Mouse (Mus musculus): ENCODE measurements around the gene Cdh23. TPM values are rescaled to one million over a fixed set of nuclear protein-coding genes. Genes with fewer than 3 reads are reported as not detected.
A peak's percentile ranks its signal among the peaks of the same experiment; 100 is the strongest.

Cdh23 gene
- polyA plus RNA-seq, 1 experiment from 2014 or later: 0.44 TPM

- H3K9ac ChIP-seq: no peak overlapping the region
- no peak overlapping the region for H3K4me3 ChIP-seq (replicated peaks)
- no peaks in the 10 kb centered on the region for H3K9me3 ChIP-seq
- H3K27ac ChIP-seq: no peak overlapping the region
- ATAC-seq: no peak
- no peaks in the 10 kb centered on the region for H3K27me3 ChIP-seq (replicated peaks)
- no peak overlapping the region for H3K4me2 ChIP-seq (replicated peaks)
- 33% methylated on average over 7 of the region's 7 CpGs for WGBS
- no peaks in the 10 kb centered on the region for H3K36me3 ChIP-seq
- H3K4me1 ChIP-seq (replicated peaks): 0 out of 2 replicates have a peak, but pooled peaks cover 3% of the 10 kb centered on the region
These were observed 106.0 kb downstream of the Cdh23 start for GRCm38 (mm10) chr10:60590241-60590640.

DNA sequence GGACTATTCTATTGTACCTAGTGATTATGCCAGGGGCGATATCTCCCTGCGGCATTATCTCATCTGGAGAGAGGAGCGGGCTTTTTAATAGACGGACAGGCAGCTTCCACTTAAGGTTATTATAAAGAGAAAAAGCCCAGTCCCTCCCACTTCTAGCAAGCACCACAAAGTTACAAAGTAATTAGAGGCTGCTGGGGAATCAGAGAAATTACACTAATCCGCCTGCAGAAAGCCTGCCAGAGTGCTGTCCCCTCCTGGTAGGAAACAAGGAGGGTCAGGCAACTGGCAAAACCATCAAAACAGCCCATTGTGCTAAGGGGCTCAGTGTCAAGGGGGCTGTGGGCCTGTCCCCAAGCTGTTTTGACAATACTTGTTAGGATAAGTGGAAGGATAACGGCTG lies 110.6 kb downstream of the Cdh23 start:
- Histone ChIP-seq H3K9me3 (no peaks in the 10 kb centered on the region), H3K9ac (no peak overlapping the region), H3K36me3 (no peaks in the 10 kb centered on the region), H3K4me3 (replicated peaks) (no peak overlapping the region), H3K27me3 (replicated peaks) (no peaks in the 10 kb centered on the region; the same call in 1 of the 2 replicates), H3K4me2 (replicated peaks) (no peak overlapping the region), H3K27ac (no peak overlapping the region), H3K4me1 (replicated peaks) (no peaks in the 10 kb centered on the region)
- no peak for ATAC-seq
- 71% methylated on average over 6 of the region's 6 CpGs for WGBS

DNA sequence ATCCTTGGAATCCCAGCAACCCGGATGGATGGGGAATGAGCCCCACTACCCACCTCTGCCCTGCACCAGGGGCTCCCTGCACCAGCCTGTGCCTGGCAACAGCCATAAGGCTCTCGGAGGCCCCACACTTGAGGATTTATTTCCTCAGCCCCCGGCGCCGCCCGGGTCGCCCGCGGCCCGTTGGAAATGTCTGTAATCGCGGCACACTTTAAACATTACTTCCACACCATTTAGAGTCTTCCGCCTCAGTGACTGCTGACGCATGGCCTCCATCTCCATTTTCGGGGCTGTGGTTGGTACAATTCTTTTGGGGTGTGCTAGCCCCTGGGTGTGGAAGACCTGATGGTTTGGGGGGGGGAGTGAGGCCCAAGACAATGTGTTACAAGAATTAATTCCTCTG lies 113.3 kb downstream of the Cdh23 start:
- H3K36me3 ChIP-seq: no peaks in the 10 kb centered on the region
- no peak overlapping the region for H3K9ac ChIP-seq
- H3K9me3 ChIP-seq: no peaks in the 10 kb centered on the region
- no peak overlapping the region for H3K4me2 ChIP-seq (replicated peaks)
- H3K4me1 ChIP-seq (replicated peaks): no peaks in the 10 kb centered on the region
- ATAC-seq: no peak
- 54% methylated on average over 15 of the region's 15 CpGs for WGBS
- H3K4me3 ChIP-seq (replicated peaks): no peak overlapping the region
- no peaks in the 10 kb centered on the region; the same call in 1 of the 2 replicates for H3K27me3 ChIP-seq (replicated peaks)
- no peak overlapping the region for H3K27ac ChIP-seq

GRCm38 (mm10) chr10:60580666-60581065 lies 115.6 kb downstream of the Cdh23 start:
- 86% methylated on average over 15 of the region's 15 CpGs for WGBS
- H3K4me2 ChIP-seq (replicated peaks): no peak overlapping the region
- no peak overlapping the region for H3K27ac ChIP-seq
- H3K27me3 ChIP-seq (replicated peaks): no peaks in the 10 kb centered on the region; the same call in 1 of the 2 replicates
- H3K9me3 ChIP-seq: no peaks in the 10 kb centered on the region
- H3K9ac ChIP-seq: no peak overlapping the region
- H3K36me3 ChIP-seq: no peaks in the 10 kb centered on the region
- 0 out of 2 replicates have a peak, but pooled peaks cover 5% of the 10 kb centered on the region for H3K4me1 ChIP-seq (replicated peaks)
- H3K4me3 ChIP-seq (replicated peaks): no peak overlapping the region
- no peak for ATAC-seq

DNA sequence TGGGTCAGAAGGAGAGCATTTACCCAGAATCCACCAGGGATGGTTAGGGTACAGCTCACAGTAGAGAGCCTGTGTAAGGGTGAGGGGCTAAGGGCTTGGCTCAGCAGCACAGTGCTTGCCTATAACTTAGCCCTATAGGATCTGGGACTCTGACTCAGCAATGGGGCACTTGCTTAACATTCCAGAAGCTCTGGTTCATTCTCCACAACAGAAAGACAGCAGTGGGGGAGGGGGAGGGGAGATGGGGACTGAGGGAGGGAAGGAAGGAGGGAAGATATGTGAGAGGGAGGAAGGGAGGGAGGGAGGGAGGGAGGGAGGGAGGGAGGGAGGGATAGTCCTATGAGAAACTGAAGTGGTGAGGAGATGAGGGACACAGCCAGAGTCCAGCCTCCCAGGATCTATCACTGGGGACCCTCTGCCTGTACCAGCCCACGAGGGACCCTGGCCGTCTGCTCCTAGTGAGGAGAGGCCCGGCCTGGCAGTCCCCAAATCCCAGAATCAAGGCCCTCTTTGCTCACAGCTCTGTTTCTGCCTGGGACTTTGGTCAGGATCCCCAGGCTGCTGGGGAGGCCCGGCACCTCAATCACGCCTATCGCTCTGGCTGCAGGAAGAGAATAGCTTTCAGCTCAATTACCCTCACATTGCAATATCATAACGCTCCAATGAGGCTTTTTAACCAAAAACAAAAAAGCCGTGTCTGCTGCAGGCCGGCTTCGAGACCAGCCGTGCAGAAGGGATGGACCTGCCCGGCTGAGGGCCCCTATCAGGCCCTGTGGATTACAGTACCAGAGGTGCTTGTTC lies 117.4 kb downstream of the Cdh23 start:
- H3K4me2 ChIP-seq (replicated peaks): no peak overlapping the region
- H3K27me3 ChIP-seq (replicated peaks): no peaks in the 10 kb centered on the region
- no peak overlapping the region for H3K4me3 ChIP-seq (replicated peaks)
- no peak overlapping the region for H3K9ac ChIP-seq
- H3K4me1 ChIP-seq (replicated peaks): 0 out of 2 replicates have a peak, but pooled peaks cover 5% of the 10 kb centered on the region
- no peaks in the 10 kb centered on the region for H3K36me3 ChIP-seq
- WGBS: 87% methylated on average over 12 of the region's 12 CpGs
- no peak overlapping the region for H3K27ac ChIP-seq
- no peak for ATAC-seq
- no peaks in the 10 kb centered on the region for H3K9me3 ChIP-seq

- H3K4me3 ChIP-seq (replicated peaks): no peak overlapping the region
- no peaks in the 10 kb centered on the region for H3K9me3 ChIP-seq
- no peak for ATAC-seq
- H3K27ac ChIP-seq: no peak overlapping the region; the same call in 1 of the 2 replicates
- H3K4me1 ChIP-seq (replicated peaks): 0 out of 2 replicates have a peak, but pooled peaks cover 5% of the 10 kb centered on the region
- 86% methylated on average over 12 of the region's 12 CpGs for WGBS
- H3K9ac ChIP-seq: no peak overlapping the region
- no peak overlapping the region for H3K4me2 ChIP-seq (replicated peaks)
- H3K36me3 ChIP-seq: no peaks in the 10 kb centered on the region
- no peaks in the 10 kb centered on the region for H3K27me3 ChIP-seq (replicated peaks)
These were observed 118.2 kb downstream of the Cdh23 start for GRCm38 (mm10) chr10:60577920-60578737.

DNA sequence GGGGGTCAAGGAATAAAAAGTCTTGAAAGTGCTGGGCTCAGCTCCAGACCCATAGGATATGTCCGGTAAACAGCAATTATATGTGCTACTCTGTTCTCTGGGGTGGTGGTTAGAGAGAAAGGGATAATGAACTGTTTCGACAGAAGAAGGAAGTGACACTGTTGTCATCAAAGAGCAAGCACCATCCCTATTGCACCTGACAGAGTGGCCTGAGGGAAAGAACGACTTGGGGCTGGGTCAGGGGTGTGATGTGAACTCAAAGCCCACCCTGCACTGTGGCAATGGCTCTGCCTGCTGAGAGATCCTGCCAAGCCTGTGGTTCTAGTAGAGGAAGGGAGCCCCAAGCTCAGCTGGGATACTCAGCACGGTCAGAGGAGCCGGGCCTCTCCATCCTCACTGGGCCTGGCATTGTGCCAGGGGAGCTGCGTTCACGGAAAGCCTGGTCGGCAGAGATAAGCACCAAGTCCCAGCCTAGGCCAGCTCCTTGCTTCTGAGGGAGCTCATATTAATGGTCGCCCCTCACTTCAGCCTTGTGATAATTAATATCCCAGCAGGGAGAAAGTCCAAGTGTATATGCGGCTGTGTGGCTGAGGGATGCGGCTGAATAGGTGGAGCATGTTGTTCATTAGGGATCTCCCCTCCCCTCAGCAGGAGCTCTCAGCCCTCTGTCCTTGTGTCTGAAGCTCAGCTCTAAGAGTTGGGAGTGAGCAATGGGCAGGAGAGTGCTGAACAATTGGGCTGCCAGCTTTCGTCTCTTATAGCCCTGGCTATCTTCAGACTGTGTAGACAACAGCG lies 119.0 kb downstream of the Cdh23 start:
- H3K9ac ChIP-seq: no peak overlapping the region
- H3K9me3 ChIP-seq: no peaks in the 10 kb centered on the region
- H3K27me3 ChIP-seq (replicated peaks): no peaks in the 10 kb centered on the region
- 0 out of 2 replicates have a peak, but pooled peaks cover 5% of the 10 kb centered on the region for H3K4me1 ChIP-seq (replicated peaks)
- no peaks in the 10 kb centered on the region for H3K36me3 ChIP-seq
- peak; percentile 77 for ATAC-seq
- H3K27ac ChIP-seq: no peak overlapping the region; the same call in 1 of the 2 replicates
- 31% methylated on average over 13 of the region's 13 CpGs for whole genome bisulfite sequencing
- H3K4me2 ChIP-seq (replicated peaks): no peak overlapping the region
- H3K4me3 ChIP-seq (replicated peaks): no peak overlapping the region

- Histone ChIP-seq H3K27ac (no peak overlapping the region), H3K9ac (no peak overlapping the region), H3K27me3 (replicated peaks) (no peaks in the 10 kb centered on the region), H3K4me1 (replicated peaks) (0 out of 2 replicates have a peak, but pooled peaks cover 5% of the 10 kb centered on the region), H3K4me2 (replicated peaks) (no peak overlapping the region), H3K9me3 (no peaks in the 10 kb centered on the region), H3K36me3 (no peaks in the 10 kb centered on the region), H3K4me3 (replicated peaks) (no peak overlapping the region)
- 86% methylated on average over 3 of the region's 3 CpGs for WGBS
- no peak for ATAC-seq
These were observed 121.4 kb downstream of the Cdh23 start for GRCm38 (mm10) chr10:60574851-60575250.

GRCm38 (mm10) chr10:60571491-60571890 lies 124.8 kb downstream of the Cdh23 start:
- 65% methylated on average over 4 of the region's 4 CpGs for WGBS
- Histone ChIP-seq H3K4me1 (replicated peaks) (0 out of 2 replicates have a peak, but pooled peaks cover 3% of the 10 kb centered on the region), H3K9me3 (no peaks in the 10 kb centered on the region), H3K4me3 (replicated peaks) (no peak overlapping the region), H3K4me2 (replicated peaks) (no peak overlapping the region), H3K27me3 (replicated peaks) (no peaks in the 10 kb centered on the region), H3K36me3 (no peaks in the 10 kb centered on the region), H3K27ac (no peak overlapping the region), H3K9ac (no peak overlapping the region)
- no peak for ATAC-seq

GRCm38 (mm10) chr10:60566369-60567037 lies 129.8 kb downstream of the Cdh23 start:
- 37% methylated on average over 24 of the region's 24 CpGs for WGBS
- H3K9ac ChIP-seq: no peak overlapping the region
- H3K4me3 ChIP-seq (replicated peaks): no peak overlapping the region
- H3K4me1 ChIP-seq (replicated peaks): 0 out of 2 replicates have a peak, but pooled peaks cover 8% of the 10 kb centered on the region
- H3K27me3 ChIP-seq (replicated peaks): no peaks in the 10 kb centered on the region
- H3K27ac ChIP-seq: no peak overlapping the region
- ATAC-seq: no peak
- H3K36me3 ChIP-seq: no peaks in the 10 kb centered on the region
- H3K4me2 ChIP-seq (replicated peaks): peak overlapping the region; percentile 26
- H3K9me3 ChIP-seq: no peaks in the 10 kb centered on the region

DNA sequence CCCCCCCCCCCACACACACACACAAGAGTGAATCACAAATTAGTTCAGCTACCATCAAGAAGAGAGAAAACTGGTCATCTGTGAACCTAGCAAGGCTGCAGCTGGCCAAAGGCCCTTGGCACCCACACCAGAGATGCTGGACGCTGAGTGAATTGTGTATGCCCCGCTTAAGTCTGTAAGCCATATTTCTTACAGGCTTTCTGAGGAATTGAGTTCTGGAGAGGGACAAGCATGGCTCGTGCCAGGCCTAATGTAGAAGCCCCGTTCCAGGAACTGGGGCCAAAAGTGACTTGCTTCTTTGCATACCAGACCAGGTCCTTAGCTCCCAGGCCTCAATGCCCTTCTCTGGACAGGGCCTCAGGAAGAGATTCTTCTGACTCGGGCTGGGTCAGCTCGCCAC lies 132.2 kb downstream of the Cdh23 start:
- Histone ChIP-seq H3K9ac (no peak overlapping the region), H3K4me1 (replicated peaks) (0 out of 2 replicates have a peak, but pooled peaks cover 8% of the 10 kb centered on the region), H3K9me3 (no peaks in the 10 kb centered on the region), H3K4me3 (replicated peaks) (no peak overlapping the region), H3K27ac (no peak overlapping the region), H3K4me2 (replicated peaks) (no peak overlapping the region), H3K36me3 (no peaks in the 10 kb centered on the region), H3K27me3 (replicated peaks) (no peaks in the 10 kb centered on the region)
- 79% methylated on average over 6 of the region's 6 CpGs for WGBS
- no peak for ATAC-seq

All from intestine, embryonic 15.5 days (tissue).